Mouse (Mus musculus) heart, postnatal 4 days (tissue): Measurements from ENCODE around the gene Pigk. TPM values are rescaled to one million over a fixed set of nuclear protein-coding genes. Genes with fewer than 3 reads are reported as not detected.
A peak's percentile ranks its signal among the peaks of the same experiment; 100 is the strongest.
"Not testable (repeated sequence)": the region's sequence is repeated elsewhere in the genome, so short reads cannot be mapped to it uniquely, and the experiment has no call there.

Experiments used
- DNase-seq: peaks from one replicate; pipeline ENCODE4 v3.0.0; 2021
- total RNA-seq, 2 experiments: library from RNA; stranded (reverse); gene quantifications; 2 replicates each; pipeline ENCODE4 v1.2.3; 2021

The Pigk gene
- total RNA-seq, 2 experiments from 2014 or later: 32.4 to 35.8 TPM

DNA sequence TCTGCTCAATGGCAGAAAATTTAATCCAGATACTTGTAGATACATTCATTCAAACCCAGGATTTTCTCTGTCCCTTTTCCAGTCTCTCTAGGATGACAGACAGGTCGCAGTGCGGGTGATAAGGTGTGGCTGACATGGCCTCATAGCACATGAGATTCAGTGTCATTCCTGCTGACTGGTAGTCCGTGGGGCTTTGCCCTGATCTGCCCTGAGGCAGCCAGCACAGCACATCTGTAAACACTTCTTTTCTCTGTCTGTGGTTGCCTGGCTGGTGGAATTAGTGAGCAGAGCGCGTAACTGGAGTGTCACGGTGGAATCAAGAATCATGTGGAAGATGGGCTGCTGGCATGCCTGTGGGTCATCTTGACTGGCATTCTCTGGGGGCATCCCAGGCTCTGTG is 56.2 kb downstream of the Pigk start:
- DNase-seq: no peak

DNA sequence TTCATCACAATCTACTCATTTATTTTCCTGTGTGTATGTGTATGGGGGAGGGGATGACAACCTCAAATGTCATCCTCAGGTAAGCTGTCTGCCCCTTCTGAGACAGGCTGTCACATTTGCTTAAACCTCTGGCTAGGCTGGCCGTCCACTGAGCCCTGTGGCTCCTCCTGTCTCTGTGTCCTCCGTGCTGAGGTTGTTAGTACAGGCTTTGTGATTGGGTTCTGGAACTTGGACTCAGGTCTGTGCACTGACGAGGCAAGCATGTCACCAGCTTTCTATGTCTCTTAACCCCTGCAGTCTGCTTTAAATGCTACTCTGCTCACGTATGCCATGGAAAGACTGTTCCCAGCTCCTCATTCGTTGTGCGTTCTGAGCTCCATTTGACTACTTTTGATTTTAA is 62.5 kb downstream of the Pigk start:
- no peak for DNase-seq

- no peak for DNase-seq
Measured at GRCm38 (mm10) chr3:152776872-152777540, 63.1 kb downstream of the Pigk start.

GRCm38 (mm10) chr3:152779819-152780218 is 65.9 kb downstream of the Pigk start:
- DNase-seq: no peak

DNA sequence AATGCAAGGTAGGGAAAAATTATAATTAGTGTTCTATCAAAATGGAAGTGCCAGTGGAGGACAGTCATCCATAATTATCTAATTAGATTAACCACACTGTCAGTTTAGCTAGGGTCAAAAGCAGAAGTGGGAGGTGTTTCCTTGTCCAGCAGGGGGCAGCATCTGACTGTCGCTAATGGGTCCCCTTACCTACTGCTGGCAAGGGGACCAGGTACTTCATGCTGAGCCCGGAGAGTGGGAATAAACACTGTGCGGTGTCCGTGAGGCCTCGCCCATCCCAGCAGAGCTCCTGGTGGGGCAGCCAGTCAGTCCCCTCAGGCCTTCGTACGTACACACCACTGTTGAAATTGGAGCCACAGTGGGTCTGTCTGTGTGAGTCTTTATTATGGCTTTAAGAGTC is 69.9 kb downstream of the Pigk start:
- DNase-seq: peak; percentile 84

- DNase-seq: not testable (repeated sequence)
Measured at GRCm38 (mm10) chr3:152784353-152784752, 70.5 kb downstream of the Pigk start.

- DNase-seq: not testable (repeated sequence)
Measured at GRCm38 (mm10) chr3:152788301-152788953, 74.5 kb downstream of the Pigk start.

DNA sequence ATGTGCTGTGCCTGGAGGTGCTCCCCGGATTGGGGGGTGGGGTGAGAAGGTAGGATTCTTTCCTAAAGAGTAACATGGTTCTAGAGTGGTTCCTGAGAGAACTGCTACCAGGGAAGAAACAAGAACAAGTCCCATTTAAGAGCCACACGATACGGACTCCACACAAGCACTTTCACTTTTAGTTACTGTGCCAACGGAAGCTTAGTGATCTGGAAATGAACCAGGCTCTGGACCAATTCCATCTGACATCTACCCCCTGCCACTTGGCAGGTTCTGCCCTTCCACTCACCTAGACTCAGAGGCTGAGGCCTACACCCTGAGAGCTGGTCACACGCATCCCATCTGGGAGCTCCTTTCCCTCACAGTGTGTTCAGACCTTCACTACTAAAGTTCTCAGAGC is 78.7 kb downstream of the Pigk start:
- DNase-seq: no peak

DNA sequence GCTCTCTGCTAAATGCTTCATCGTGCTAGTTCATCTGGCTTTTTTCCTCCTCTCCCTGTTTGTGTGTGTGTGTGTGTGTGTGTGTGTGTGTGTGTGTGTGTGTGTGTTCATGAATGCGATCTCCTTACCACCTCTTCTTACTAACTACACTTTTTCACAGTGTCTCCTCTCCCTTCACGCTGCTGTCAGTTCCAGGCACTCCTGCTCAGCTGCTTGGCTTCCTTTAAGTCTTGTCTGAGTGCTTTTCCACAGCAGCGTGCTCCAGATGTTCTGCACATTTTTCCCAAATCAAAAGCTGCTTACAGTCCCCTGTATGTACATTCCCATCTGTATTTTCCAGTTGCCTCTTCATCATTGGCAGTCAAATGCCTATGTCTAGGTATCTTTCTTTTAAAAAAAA is 79.1 kb downstream of the Pigk start:
- DNase-seq: no peak

DNA sequence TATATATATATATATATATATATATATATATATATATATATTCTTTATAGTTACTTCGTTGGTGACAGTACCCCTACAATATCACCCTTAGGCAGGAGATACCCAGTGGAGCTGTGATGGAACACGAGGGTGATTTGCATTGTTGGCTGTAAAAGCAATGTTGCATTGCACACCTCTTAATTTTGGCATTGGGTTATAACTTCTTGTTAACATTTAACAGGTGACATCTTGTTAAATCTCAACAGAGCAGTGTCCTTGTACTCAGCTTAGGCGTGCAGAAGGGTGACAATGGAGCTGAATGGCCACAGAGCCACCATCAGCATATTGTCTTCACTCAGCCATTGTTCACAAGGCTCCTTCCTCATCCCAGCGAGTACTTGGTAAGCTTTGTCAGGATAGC is 82.3 kb downstream of the Pigk start:
- no peak for DNase-seq

DNA sequence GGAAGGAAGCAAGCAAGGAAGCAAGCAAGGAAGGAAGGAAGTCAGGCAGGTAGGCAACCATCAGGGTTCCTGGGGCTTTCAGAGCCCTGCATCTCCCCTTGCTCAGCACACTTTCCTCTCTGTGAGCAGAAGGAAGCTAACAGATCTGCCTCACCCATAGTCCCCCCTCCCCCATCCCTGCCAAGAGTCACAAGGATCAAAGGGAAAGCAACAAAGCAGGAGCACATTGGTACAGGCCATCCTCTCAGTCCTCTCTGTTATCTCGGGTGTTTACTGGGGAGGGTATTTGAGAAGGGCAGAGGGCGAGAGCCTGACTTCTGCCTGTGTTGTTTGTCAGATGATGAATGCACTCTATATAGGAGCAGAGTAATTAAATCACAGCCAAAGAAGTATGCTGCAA is 83.5 kb downstream of the Pigk start:
- no peak for DNase-seq

GRCm38 (mm10) chr3:152799738-152800431 is 86.0 kb downstream of the Pigk start:
- DNase-seq: peak; percentile 23

GRCm38 (mm10) chr3:152813905-152814304 is 100.0 kb downstream of the Pigk start:
- no peak for DNase-seq

GRCm38 (mm10) chr3:152815110-152815509 is 101.2 kb downstream of the Pigk start:
- no peak for DNase-seq

DNA sequence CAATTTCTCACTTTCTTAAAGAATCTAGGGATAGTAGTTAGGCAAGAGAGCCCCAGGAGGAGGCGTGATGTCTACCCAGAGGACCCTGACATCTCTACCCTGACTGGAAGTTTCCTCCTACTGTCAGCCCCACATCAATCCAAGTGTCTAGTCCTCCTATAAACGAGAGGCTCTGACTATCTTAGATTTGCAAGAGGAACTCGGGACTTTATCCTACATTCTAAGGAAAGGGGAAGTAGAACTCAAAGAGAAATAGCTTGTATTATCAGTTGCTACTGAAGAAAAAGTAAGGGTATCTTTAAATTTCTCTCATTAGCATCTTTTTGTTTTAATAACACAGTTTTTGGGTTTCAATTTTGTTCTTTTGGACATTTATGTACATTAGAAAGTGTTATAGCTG is 106.5 kb downstream of the Pigk start:
- no peak for DNase-seq

DNA sequence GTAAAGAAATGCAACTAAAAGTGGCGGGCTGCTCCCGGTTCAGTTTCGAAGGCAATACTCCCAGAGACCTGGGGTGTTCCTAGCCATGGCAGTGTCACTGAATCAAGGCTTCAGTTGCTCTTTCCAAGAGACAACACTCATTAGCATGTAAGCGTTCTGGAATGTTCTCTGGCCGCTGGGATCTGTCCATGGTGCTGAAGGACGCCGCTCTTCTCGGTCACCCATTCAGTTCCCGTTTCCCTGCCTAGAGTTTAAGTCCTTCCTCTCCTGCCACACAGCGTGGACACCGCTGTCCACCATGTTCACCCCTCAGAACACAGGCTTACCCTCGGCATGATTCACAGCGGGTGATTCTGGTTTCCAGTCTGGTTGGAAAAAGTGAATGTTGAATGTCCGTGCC is 107.3 kb downstream of the Pigk start:
- DNase-seq: peak; percentile 87

- peak; percentile 14 for DNase-seq
Measured at GRCm38 (mm10) chr3:152831377-152831776, 117.5 kb downstream of the Pigk start.

DNA sequence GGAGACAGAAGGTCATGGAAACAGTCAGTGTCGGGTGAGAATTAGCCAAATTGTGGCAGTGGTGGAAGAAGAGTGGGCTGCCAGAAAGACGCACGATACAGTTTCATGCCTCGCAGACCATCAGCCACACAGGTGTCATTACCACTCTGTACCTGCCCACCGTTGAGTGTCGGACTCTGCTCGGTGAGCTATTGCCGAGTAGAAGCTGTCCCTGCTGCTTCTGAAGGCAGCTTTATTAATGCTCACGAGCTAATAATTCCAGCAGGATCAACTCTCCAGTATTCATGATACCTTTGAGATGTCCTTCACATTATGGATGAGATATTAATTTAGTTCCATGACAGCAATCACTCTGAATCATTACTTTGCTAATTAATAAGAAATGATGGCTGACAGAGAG is 118.1 kb downstream of the Pigk start:
- no peak for DNase-seq

GRCm38 (mm10) chr3:152832436-152832835 is 118.5 kb downstream of the Pigk start:
- no peak for DNase-seq

DNA sequence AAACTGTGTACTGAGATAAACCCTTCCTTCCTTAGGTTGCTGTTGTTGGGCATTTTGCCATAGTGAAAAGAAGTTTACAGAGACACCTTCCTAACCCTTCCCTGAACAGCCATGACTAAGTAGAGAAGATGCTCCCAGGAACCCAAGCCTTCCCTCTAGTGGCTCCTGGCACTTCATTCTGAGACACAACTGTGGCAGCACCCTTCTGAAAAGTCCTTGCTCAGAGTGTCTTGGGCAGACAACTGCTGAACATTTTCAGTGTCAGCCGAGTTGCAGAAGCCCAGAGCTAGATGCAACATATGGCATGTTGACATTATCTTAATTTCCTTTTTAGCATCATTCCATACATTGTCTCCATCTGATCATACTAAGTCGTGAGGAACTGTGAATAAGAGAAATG is 123.5 kb downstream of the Pigk start:
- no peak for DNase-seq

GRCm38 (mm10) chr3:152837938-152838337 is 124.0 kb downstream of the Pigk start:
- DNase-seq: no peak

DNA sequence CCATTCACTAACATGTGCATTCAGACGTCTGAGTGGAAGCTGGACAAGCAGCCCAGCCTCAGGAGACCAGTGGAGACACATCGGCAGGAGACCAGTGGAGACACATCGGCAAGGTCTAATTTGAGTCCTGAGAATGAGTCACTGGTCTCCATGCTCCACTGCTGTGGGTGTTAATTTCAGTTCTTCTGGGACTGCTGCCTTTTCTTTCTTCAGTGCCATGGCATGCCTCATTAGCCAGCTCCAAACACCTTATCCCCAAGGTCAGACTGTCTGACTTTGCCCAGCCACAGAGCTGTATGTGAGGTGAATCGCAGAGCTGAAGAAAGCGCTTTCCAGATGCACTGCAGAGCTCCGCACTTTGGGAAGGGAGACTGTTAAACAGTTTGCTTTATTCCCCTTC is 127.4 kb downstream of the Pigk start:
- no peak for DNase-seq

DNA sequence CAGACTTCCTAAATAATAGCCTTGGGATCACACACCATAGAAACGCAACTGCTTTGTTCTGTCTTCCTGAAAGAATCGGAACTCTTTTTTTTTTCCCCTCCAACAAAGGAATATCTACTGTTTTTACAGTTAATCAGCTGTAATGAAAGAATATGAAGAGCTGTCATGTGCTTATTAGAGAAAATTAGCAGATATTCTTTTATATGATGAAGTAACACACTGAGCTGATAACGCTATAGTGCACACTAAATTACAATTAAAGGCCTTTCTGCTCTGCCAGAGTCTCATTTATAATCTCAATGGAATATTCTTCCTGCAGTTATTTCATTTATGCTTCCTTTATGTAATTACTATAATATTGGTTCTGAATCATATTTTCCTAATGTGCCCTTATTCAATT is 128.7 kb downstream of the Pigk start:
- DNase-seq: no peak

- DNase-seq: no peak
Measured at GRCm38 (mm10) chr3:152843925-152844324, 130.0 kb downstream of the Pigk start.
